Mouse (Mus musculus): ENCODE data around the gene Amotl1. TPM values are rescaled to one million over a fixed set of nuclear protein-coding genes. Genes with fewer than 3 reads are reported as not detected.

The Amotl1 gene
- polyA plus RNA-seq, 1 experiment, result 17.3 TPM

- no peaks in the 10 kb centered on the region for H3K79me3 ChIP-seq (ENCODE audit: low read depth)
- peaks cover 6% of the 10 kb centered on the region for H3K27me3 ChIP-seq (ENCODE audit: control insufficient read depth, insufficient read depth, insufficient read length)
- H3K36me3 ChIP-seq (ENCODE audit: control insufficient read depth, insufficient read depth), result no peaks in the 10 kb centered on the region
- TF ChIP-seq FOSL1 (IDR thresholded peaks at IDR 0.05; ENCODE audit: insufficient read depth, low read length, poor library complexity, severe bottlenecking) (no peak), USF1 (IDR thresholded peaks at IDR 0.05; ENCODE audit: low read depth) (no peak)
- H3K4me3 ChIP-seq (ENCODE audit: insufficient read depth, poor library complexity, severe bottlenecking), result no peak overlapping the region
- no peaks in the 10 kb centered on the region for H3K79me2 ChIP-seq (ENCODE audit: control insufficient read depth, insufficient read depth)
- no peak overlapping the region for H3ac ChIP-seq (ENCODE audit: control insufficient read depth, insufficient read length, low read depth)
Measured at GRCm38 (mm10) chr9:14647849-14648248, 3.0 kb upstream of the Amotl1 start.

- H3K79me3 ChIP-seq (ENCODE audit: low read depth), result no peaks in the 10 kb centered on the region
- H3K4me3 ChIP-seq (ENCODE audit: insufficient read depth, poor library complexity, severe bottlenecking), result no peak overlapping the region
- TF ChIP-seq MYOD1 (IDR thresholded peaks at IDR 0.05; ENCODE audit: control insufficient read depth, insufficient read length, low read depth), result no peak
- TF ChIP-seq CTCF (IDR thresholded peaks at IDR 0.05; ENCODE audit: control insufficient read depth, insufficient read depth, insufficient read length), result no peak
- TF ChIP-seq FOSL1 (IDR thresholded peaks at IDR 0.05; ENCODE audit: insufficient read depth, low read length, poor library complexity, severe bottlenecking), result no peak
- no peak for TF ChIP-seq MAX (IDR thresholded peaks at IDR 0.05)
- TF ChIP-seq USF1 (IDR thresholded peaks at IDR 0.05; ENCODE audit: low read depth), result no peak
- no peak for TF ChIP-seq CEBPB (IDR thresholded peaks at IDR 0.05; ENCODE audit: low read depth)
- TF ChIP-seq MYOG (IDR thresholded peaks at IDR 0.05; ENCODE audit: control insufficient read depth, extremely low read depth, insufficient read length), result no peak
- H3K36me3 ChIP-seq (ENCODE audit: control insufficient read depth, insufficient read depth), result no peaks in the 10 kb centered on the region
- peaks cover 6% of the 10 kb centered on the region for H3K27me3 ChIP-seq (ENCODE audit: control insufficient read depth, insufficient read depth, insufficient read length)
- no peaks in the 10 kb centered on the region for H3K79me2 ChIP-seq (ENCODE audit: control insufficient read depth, insufficient read depth)
- H3ac ChIP-seq (ENCODE audit: control insufficient read depth, insufficient read length, low read depth), result no peak overlapping the region
Measured at GRCm38 (mm10) chr9:14646641-14647040, 1.8 kb upstream of the Amotl1 start.

GRCm38 (mm10) chr9:14646061-14646460, 1.2 kb upstream of the Amotl1 start:
- peaks cover 6% of the 10 kb centered on the region for H3K27me3 ChIP-seq (ENCODE audit: control insufficient read depth, insufficient read depth, insufficient read length)

GRCm38 (mm10) chr9:14643328-14643727, 1.5 kb downstream of the Amotl1 start:
- TF ChIP-seq FOSL1 (IDR thresholded peaks at IDR 0.05; ENCODE audit: insufficient read depth, low read length, poor library complexity, severe bottlenecking), result no peak
- Histone ChIP-seq H3K36me3 (ENCODE audit: control insufficient read depth, insufficient read depth) (no peaks in the 10 kb centered on the region), H3K4me3 (ENCODE audit: insufficient read depth, poor library complexity, severe bottlenecking) (no peak overlapping the region), H3ac (ENCODE audit: control insufficient read depth, insufficient read length, low read depth) (no peak overlapping the region), H3K27me3 (ENCODE audit: control insufficient read depth, insufficient read depth, insufficient read length) (peaks cover 6% of the 10 kb centered on the region), H3K79me2 (ENCODE audit: control insufficient read depth, insufficient read depth) (no peaks in the 10 kb centered on the region), H3K79me3 (ENCODE audit: low read depth) (no peaks in the 10 kb centered on the region)

More at GRCm38 (mm10) chr9:14646061-14646460, 1.2 kb upstream of the Amotl1 start:
- Histone ChIP-seq H3K79me3 (ENCODE audit: low read depth) (no peaks in the 10 kb centered on the region), H3ac (ENCODE audit: control insufficient read depth, insufficient read length, low read depth) (no peak overlapping the region), H3K36me3 (ENCODE audit: control insufficient read depth, insufficient read depth) (no peaks in the 10 kb centered on the region), H3K4me3 (ENCODE audit: insufficient read depth, poor library complexity, severe bottlenecking) (no peak overlapping the region), H3K79me2 (ENCODE audit: control insufficient read depth, insufficient read depth) (no peaks in the 10 kb centered on the region)
- no peak for TF ChIP-seq FOSL1 (IDR thresholded peaks at IDR 0.05; ENCODE audit: insufficient read depth, low read length, poor library complexity, severe bottlenecking)
- TF ChIP-seq MYOG (IDR thresholded peaks at IDR 0.05; ENCODE audit: control insufficient read depth, extremely low read depth, insufficient read length), result no peak
- TF ChIP-seq CTCF (IDR thresholded peaks at IDR 0.05; ENCODE audit: control insufficient read depth, insufficient read depth, insufficient read length), result no peak
- TF ChIP-seq USF1 (IDR thresholded peaks at IDR 0.05; ENCODE audit: low read depth), result no peak
- no peak for TF ChIP-seq MYOD1 (IDR thresholded peaks at IDR 0.05; ENCODE audit: control insufficient read depth, insufficient read length, low read depth)
- TF ChIP-seq MAX (IDR thresholded peaks at IDR 0.05), result no peak
- TF ChIP-seq CEBPB (IDR thresholded peaks at IDR 0.05; ENCODE audit: low read depth), result no peak

- H3K27me3 ChIP-seq (ENCODE audit: control insufficient read depth, insufficient read depth, insufficient read length), result no peaks in the 10 kb centered on the region
- H3K4me3 ChIP-seq (ENCODE audit: insufficient read depth, poor library complexity, severe bottlenecking), result no peak overlapping the region
- TF ChIP-seq FOSL1 (IDR thresholded peaks at IDR 0.05; ENCODE audit: insufficient read depth, low read length, poor library complexity, severe bottlenecking), result no peak
- no peak for TF ChIP-seq MYOD1 (IDR thresholded peaks at IDR 0.05; ENCODE audit: control insufficient read depth, insufficient read length, low read depth)
- no peak for TF ChIP-seq CTCF (IDR thresholded peaks at IDR 0.05; ENCODE audit: control insufficient read depth, insufficient read depth, insufficient read length)
- TF ChIP-seq MYOG (IDR thresholded peaks at IDR 0.05; ENCODE audit: control insufficient read depth, extremely low read depth, insufficient read length), result no peak
- no peak for TF ChIP-seq CEBPB (IDR thresholded peaks at IDR 0.05; ENCODE audit: low read depth)
- no peak for TF ChIP-seq USF1 (IDR thresholded peaks at IDR 0.05; ENCODE audit: low read depth)
- TF ChIP-seq MAX (IDR thresholded peaks at IDR 0.05), result no peak
- no peak overlapping the region for H3ac ChIP-seq (ENCODE audit: control insufficient read depth, insufficient read length, low read depth)
- no peaks in the 10 kb centered on the region for H3K79me3 ChIP-seq (ENCODE audit: low read depth)
- H3K79me2 ChIP-seq (ENCODE audit: control insufficient read depth, insufficient read depth), result no peaks in the 10 kb centered on the region
- no peaks in the 10 kb centered on the region for H3K36me3 ChIP-seq (ENCODE audit: control insufficient read depth, insufficient read depth)
Measured at GRCm38 (mm10) chr9:14642251-14643021, 2.4 kb downstream of the Amotl1 start.

All from C2C12 (cell line).